Mouse (Mus musculus): ENCODE measurements at regions not wholly inside any gene's neighbourhood (a gene's known extent, or its start where the extent isn't known, plus 50 kb on each side); places are given as distances from the start of the nearest gene placed in this dataset.

DNA sequence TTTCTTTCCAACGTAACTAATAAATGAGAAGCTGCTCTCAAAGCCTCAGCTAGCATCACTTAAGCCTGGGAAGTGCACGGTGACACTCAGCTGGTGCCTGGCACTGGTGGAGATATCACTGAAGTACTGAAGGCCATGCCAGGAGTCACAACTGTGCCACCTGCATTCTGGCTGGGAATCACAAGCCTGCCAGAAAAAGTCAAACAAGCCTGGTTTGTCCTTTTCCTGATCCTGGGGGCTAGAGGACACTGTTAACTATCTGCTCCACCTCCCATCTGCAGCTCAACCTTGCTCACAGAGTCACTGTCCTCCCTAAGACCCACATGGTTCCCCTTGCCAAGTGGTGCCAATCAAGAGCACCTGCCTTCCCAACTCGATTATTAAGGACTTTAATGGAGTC lies 135.2 kb upstream of the Car8 start:
- no peak for TF ChIP-seq CTCF (IDR thresholded peaks at IDR 0.05; ENCODE audit: low read depth, low read length)
- no peak for TF ChIP-seq POLR2A (IDR thresholded peaks at IDR 0.05; ENCODE audit: borderline replicate concordance, low read depth, low read length)

Measured in bone marrow macrophage, adult 2 months (primary cell).